Mouse (Mus musculus) c-Kit-positive CD71-negative TER-119-negative erythroid progenitor cells, embryonic 14.5 days (primary cell): ENCODE results near the gene Kcnj11.

Source experiments
- DNase-seq: peaks from one replicate; pipeline ENCODE4 v3.0.0-alpha.2; 2013; ENCODE audit warnings: low read depth

Kcnj11 gene

GRCm38 (mm10) chr7:46100563-46100962 is at the start of gene Kcnj11:
Gene Kcnj11 (minus strand): TSS chr7:46100764.
- DNase-seq: peak; percentile 59

DNA sequence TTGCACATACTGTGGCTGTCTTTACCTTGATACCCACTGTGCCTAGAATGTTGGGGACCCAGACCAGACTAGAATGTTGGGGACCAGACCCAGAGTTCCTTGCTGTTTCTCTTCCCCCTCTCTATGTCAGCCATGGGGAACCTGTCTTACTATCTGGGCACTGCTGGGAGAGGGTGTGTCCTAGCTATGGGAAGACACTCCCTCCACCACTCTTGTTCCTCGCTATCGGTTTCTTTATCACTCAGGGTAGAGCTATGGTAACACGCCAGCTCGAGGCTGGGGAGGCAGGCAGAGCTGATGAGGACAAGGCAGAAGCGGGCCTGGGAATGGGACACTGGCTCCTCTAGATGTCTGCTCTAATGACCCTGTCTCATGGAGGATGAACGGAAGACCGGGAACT is 46.9 kb upstream of the Kcnj11 start:
- no peak for DNase-seq

DNA sequence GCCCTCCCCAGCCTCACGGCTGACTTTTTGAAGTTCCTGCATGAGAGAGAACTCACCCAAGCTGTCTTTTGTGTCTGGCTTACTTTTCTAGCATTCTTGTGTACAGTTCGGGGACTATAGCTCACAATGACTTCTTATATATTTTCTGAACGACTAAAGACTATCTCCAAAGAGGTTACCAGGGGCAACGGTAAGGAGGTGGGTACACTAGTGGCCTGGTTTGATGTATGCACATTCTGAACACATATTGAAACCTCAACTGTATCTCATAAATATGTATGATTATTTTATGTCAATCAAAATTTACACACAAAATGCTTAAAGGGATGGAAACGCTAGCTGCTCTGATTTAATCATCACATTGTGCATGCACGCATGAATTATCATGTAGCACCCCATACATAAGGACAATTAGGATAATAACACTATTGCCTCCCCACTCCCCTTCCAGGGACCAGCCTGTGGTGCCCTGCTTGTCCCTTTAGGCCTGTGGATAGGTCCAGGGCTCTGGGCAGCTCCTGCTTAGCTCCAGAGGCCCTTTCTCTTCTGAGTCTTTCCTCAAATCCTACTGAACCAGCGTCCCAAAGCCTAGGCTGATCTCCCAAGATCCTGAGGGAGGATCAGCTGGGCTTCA is 46.2 kb upstream of the Kcnj11 start:
- no peak for DNase-seq

- no peak for DNase-seq
These were observed 43.5 kb upstream of the Kcnj11 start for GRCm38 (mm10) chr7:46144061-46144460.

- DNase-seq: no peak
These were observed 37.9 kb upstream of the Kcnj11 start for GRCm38 (mm10) chr7:46138329-46138930.

DNA sequence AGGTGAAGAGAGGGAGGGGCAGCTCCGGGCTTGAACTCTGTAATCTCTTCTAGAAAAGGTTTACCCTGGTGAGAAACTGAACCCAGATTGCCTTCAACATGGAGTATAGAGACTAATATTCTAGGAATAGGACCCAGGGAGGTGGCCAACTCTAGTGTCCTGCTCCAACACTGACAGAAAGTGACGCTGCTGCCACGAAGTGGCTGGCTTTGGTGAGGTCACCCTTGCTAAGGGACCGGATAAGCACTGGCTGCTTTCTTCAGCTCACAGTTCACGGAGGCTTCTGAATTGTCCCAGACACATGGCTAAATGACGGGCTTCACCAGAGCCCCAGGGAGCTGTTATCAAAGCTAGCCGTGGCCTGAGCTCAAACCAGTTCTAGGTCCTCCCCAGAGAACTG is 33.3 kb upstream of the Kcnj11 start:
- no peak for DNase-seq

- no peak for DNase-seq
These were observed 31.7 kb upstream of the Kcnj11 start for GRCm38 (mm10) chr7:46132229-46132628.

GRCm38 (mm10) chr7:46131806-46132205 is 31.2 kb upstream of the Kcnj11 start:
- no peak for DNase-seq

DNA sequence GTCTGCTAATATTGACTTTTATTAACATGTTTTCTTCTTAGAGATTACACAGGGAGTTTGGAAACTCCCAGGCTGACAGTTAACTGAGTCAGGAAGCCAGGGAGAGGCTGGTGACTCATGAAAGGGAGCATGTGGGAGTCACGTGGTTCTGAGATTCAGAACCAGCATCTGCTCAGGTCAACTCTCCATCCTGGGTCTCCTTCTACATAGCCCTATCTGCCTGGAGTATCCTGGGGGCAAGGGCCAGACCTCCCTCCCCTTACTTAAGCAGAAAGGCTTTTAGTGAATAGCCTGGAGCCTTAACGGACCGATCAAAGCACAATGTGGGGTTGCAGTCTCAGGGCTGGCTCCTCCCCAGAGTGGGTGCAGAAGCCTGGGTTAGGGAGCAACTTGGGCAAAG is 30.7 kb upstream of the Kcnj11 start:
- DNase-seq: no peak

DNA sequence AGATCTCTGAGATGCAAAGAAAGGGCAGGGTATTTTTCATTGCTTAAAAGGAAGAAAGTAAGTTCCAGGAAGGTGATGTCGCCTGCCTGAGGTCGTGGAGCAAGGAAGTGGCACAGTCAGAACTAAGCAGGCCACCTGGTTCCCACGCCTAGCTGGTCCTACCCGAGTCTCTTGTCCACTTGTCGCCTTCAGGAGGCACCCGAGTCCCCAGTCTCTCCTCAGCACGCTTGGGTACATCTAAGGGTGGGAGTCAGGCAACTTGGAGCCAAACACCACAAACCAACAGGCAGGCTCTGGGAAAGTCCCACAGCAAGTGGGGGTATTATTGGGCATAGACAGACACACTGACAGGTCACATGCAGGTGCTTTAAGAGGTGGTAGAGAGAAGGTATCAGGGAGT is 30.2 kb upstream of the Kcnj11 start:
- no peak for DNase-seq

- DNase-seq: no peak
These were observed 29.1 kb upstream of the Kcnj11 start for GRCm38 (mm10) chr7:46129463-46130179.

DNA sequence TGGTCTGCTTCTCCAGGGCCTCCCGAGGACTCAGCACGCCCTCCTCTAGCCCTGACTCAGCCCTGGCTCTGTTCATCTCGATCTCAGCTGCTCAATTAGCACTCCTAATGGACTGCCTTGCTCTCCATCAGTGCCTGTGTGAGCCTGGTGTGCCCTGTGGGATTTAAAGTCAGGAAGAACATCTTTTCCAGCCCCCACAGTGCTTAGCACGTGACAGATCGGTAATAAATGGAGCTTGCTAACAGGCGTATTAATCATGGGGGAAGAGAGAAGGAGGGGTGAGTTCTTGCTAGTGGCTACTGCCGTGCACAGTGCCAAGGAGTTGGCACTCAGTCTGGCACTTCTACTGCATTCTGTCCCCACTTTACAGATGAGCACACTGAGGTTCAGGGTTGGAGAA is 27.6 kb upstream of the Kcnj11 start:
- DNase-seq: no peak

GRCm38 (mm10) chr7:46125340-46125739 is 24.8 kb upstream of the Kcnj11 start:
- DNase-seq: no peak

- no peak for DNase-seq
These were observed 23.9 kb upstream of the Kcnj11 start for GRCm38 (mm10) chr7:46124460-46124859.

DNA sequence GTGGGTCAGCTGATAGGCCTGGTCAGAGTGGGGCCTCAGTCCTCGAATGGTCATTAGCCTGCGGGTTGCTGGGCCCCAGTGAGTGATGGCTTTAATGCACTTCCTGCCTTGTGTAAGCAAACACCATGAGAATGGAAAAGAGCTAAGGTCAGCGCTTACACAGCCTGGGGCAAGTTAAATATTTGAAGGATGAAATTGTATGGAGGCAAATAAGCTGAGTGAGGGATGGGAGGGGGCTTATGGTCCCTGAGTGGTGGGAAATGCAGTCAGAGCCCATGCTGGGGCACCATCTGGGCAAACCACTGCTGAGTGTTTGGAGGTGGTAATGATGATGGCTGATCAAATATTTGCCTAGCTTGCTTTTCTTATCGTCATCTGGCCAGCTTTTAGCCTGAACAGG is 22.4 kb upstream of the Kcnj11 start:
- DNase-seq: no peak

GRCm38 (mm10) chr7:46117035-46117434 is 16.5 kb upstream of the Kcnj11 start:
- no peak for DNase-seq

DNA sequence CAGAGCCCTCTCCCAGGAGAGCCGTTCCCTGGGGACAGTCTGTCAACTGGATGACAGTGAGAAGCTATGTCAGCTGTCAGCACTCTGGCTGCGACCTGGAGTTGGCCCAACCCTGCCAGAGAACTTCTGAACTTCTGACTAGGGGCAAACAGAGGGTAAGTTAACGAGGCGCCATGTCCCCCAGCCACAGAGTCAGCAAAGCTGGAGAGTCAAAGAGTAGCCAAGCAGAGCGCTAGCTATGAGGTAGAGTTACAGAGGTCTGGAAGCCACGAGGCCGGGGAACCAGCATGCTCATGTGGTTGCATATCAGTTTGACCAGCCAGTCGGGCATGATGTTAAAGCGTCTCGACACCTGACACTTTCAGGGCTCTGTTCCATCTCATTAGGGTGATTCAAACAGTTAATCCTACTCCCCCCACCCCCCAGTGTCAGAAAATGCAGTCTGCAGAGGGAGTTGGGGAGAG is 15.6 kb upstream of the Kcnj11 start:
- no peak for DNase-seq

GRCm38 (mm10) chr7:46113435-46113834 is 12.9 kb upstream of the Kcnj11 start:
- no peak for DNase-seq

DNA sequence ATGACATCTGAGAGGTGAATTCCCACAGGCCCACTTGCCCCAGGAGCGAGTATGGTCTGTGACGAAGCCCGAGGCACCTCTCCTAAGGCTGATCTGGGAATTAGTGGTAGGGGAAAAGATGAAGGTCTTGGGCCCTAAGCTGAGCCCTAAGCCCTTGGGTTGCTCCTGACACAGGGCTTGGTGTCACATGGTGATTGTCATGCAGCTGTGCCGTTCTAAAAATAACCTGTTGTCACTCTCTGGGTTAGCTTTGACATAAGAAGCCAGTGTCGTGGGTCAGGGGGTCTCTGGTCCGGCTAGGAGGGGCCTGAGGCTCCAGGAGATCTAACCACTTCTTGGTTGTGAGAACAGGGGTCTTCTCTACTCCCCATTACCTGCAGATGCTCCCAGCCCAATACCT is 11.4 kb upstream of the Kcnj11 start:
- no peak for DNase-seq

GRCm38 (mm10) chr7:46111212-46111817 is 10.8 kb upstream of the Kcnj11 start:
- DNase-seq: no peak

DNA sequence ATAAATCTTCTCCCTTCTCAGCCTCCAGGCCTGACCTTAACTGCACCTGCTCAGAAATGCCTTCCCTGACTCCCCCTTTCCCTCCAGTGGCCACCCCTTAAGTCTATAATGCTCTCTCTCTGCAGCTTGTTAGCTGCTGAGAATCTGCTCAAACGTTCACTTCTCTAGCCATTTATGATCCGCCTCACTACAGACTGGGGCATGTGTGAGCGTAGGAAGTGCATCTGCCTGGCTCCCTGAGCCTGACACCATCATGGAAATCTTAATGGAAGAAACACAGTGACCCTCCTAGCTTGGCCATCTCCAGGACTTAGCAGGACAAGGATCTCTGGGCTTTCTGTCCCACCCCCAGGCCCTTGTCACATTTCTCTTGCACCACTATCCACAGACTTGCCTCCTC is 9.5 kb upstream of the Kcnj11 start:
- no peak for DNase-seq

DNA sequence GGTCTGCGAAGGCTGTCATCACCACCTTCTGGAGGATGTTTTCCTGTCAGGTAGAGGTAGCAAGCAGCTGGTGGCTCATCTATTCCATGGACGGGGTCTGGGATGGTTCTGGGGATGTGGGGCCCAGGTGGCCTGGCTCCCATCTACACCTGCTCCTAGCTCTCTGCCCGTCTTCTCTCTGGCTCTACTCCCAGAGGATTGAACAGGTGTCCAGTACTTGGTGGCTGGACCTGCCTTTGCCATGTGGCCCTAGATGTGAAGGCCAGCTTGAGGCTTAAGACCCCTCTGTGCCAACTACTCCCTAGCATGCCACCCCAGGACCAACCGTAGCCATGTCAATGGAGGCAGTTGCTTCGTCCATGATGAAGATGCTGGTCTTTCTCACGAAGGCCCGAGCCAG is 4.9 kb upstream of the Kcnj11 start:
- no peak for DNase-seq
